Mouse (Mus musculus) G1E (cell line): Measurements from ENCODE around the gene Tut7.

Experiments used
- CTCF ChIP-seq: IDR thresholded peaks from 2 replicates; pipeline ENCODE4 v1.5.1; 2012; ENCODE audit warnings: low read depth, low read length, inconsistent platforms, mixed read lengths
- GATA1 ChIP-seq: IDR thresholded peaks from 2 replicates; pipeline ENCODE4 v1.6.1; 2012; ENCODE audit warnings: borderline replicate concordance, low read length, inconsistent platforms, mixed read lengths
- GATA2 ChIP-seq: IDR thresholded peaks from 2 replicates; pipeline ENCODE4 v1.6.1; 2012; ENCODE audit warnings: low read depth, low read length, inconsistent platforms, borderline replicate concordance
- POLR2AphosphoS5 ChIP-seq: IDR thresholded peaks from 2 replicates; pipeline ENCODE4 v1.6.1; 2012; ENCODE audit warnings: low read depth, low read length, inconsistent platforms; ENCODE audit not compliant: insufficient replicate concordance
- TAL1 ChIP-seq: conservative IDR thresholded peaks from 2 replicates; pipeline ENCODE4 v1.6.1; 2012; ENCODE audit warnings: low read depth, low read length, inconsistent platforms, mixed read lengths

DNA sequence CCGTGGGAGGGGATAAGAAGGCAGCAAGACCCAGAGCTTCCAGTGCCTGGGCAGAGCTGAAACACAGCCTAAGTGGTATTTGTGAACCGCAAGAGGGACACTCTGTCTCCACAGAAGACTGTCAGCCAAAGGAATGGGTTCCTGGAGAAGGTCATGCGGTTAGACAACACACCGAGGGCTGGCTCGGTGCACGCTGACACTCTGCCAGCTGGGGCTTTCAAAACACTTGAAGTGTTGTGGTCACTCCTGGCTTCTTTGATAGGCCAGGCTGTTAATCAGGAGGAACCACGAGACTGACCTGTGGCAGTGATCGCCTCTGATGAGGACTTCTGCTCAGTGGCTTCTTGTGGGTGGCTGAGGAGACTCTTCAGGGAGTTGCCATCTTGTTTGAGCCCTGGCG lies 30.5 kb upstream of the Tut7 start:
- no peak for TF ChIP-seq CTCF
- no peak for TF ChIP-seq POLR2AphosphoS5
- TF ChIP-seq TAL1 = no peak
- no peak for TF ChIP-seq GATA1
- TF ChIP-seq GATA2 = no peak
